8 mouse cellular contexts compared by ENCODE assay signal in the genomic region with DNA sequence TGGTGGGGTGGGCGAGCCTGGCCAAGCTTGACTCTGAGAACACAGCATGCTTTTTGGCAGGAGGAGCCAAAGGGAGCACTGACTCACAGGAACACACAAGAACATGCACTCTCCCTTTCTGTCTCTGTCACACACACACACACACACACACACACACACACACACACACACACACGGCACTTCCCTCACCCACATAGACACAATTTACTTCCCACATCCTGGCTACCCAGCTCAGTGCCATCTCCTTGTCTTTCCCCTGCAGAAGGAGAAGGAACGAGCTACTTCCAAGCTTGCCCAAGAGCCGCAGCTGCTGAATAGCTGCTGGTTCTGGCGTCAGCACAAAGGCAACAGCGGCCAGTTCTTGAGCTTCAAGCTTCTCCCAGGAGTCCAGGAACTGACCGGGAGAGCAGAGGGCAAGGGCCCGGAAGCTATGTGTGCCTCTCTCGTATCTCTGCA.
DNase-seq lines count a peak whose midpoint lies in the region; ATAC-seq and TF ChIP-seq lines count a peak whose summit lies in the region.

No protein-coding gene starts in this region.

- no peaks in the 10 kb centered on the region for H3K27me3 ChIP-seq in intestine, embryonic 14.5 days (replicated peaks; ENCODE audit: control insufficient read depth, insufficient read depth, low read length)
- H3K27me3 ChIP-seq in intestine, postnatal 0 days (replicated peaks; ENCODE audit: control insufficient read depth, insufficient read depth, low read length): no peaks in the 10 kb centered on the region
- H3K27me3 ChIP-seq in heart, embryonic 14.5 days (ENCODE audit: control insufficient read depth, insufficient read depth, low read length): no peaks in the 10 kb centered on the region

- H3K9me3 ChIP-seq in intestine, embryonic 14.5 days (ENCODE audit: control insufficient read depth, low read length): no peaks in the 10 kb centered on the region
- H3K9me3 ChIP-seq in intestine, postnatal 0 days (ENCODE audit: control insufficient read depth): no peaks in the 10 kb centered on the region
- no peaks in the 10 kb centered on the region for H3K9me3 ChIP-seq in heart, embryonic 14.5 days (ENCODE audit: control insufficient read depth, low read length)

- no peak overlapping the region for H3K27ac ChIP-seq in intestine, embryonic 14.5 days (ENCODE audit: low read depth)
- H3K27ac ChIP-seq in intestine, postnatal 0 days (ENCODE audit: low read depth, low read length): no peak overlapping the region
- H3K27ac ChIP-seq in brown adipose tissue, adult 24 weeks (replicated peaks; ENCODE audit: low read depth, low read length): peak overlapping the region; percentile 63
- peak overlapping the region; percentile 57 to 66 for H3K27ac ChIP-seq in heart, embryonic 14.5 days (replicated peaks in 1 of 2; ENCODE audit: control insufficient read depth in 1 of 2, insufficient read depth in 1 of 2, low read depth in 2 of 2, low read length in 2 of 2)

- H3K4me1 ChIP-seq in intestine, embryonic 14.5 days (replicated peaks; ENCODE audit: control insufficient read depth, insufficient read depth, low read length): peaks cover 11% of the 10 kb centered on the region
- H3K4me1 ChIP-seq in intestine, postnatal 0 days (replicated peaks; ENCODE audit: control insufficient read depth, insufficient read depth, low read length): no peaks in the 10 kb centered on the region
- peaks cover 15% of the 10 kb centered on the region for H3K4me1 ChIP-seq in brown adipose tissue, adult 24 weeks (ENCODE audit: control insufficient read depth, insufficient read depth, insufficient read length, low read length)
- H3K4me1 ChIP-seq in heart, embryonic 14.5 days (ENCODE audit: control insufficient read depth in 2 of 2, insufficient read depth in 2 of 2, low read length in 2 of 2): peaks cover 33 to 44% of the 10 kb centered on the region in 2 experiments

- 53% methylated on average over 9 of the region's 9 CpGs for WGBS in intestine, embryonic 14.5 days
- 65% methylated on average over 9 of the region's 9 CpGs for WGBS in intestine, postnatal 0 days
- WGBS in heart, embryonic 14.5 days: 29% methylated on average over 9 of the region's 9 CpGs

- intact Hi-C loops in left cerebral cortex, postnatal 36 days (cut with DNase I): no loop called here

- no peak for TF ChIP-seq CTCF in intestine, postnatal 0 days (IDR thresholded peaks at IDR 0.05; ENCODE audit: low read depth)

- no peak overlapping the region for H3K4me2 ChIP-seq in intestine, embryonic 14.5 days (ENCODE audit: low read length)
- H3K4me2 ChIP-seq in intestine, postnatal 0 days (replicated peaks; ENCODE audit: low read depth): no peak overlapping the region
- H3K4me2 ChIP-seq in heart, embryonic 14.5 days (ENCODE audit: low read length): no peak overlapping the region

- H3K9ac ChIP-seq in intestine, embryonic 14.5 days (ENCODE audit: low read length): no peak overlapping the region
- no peak overlapping the region for H3K9ac ChIP-seq in intestine, postnatal 0 days (ENCODE audit: low read depth, low read length)
- peak overlapping the region; percentile 40 for H3K9ac ChIP-seq in heart, embryonic 14.5 days (ENCODE audit: low read length)

- no peaks in the 10 kb centered on the region for H3K36me3 ChIP-seq in intestine, embryonic 14.5 days (ENCODE audit: control insufficient read depth, insufficient read depth, low read length)
- H3K36me3 ChIP-seq in intestine, postnatal 0 days (ENCODE audit: control insufficient read depth, insufficient read depth): no peaks in the 10 kb centered on the region
- H3K36me3 ChIP-seq in heart, embryonic 14.5 days (ENCODE audit: control insufficient read depth, insufficient read depth, low read length): peaks cover 13% of the 10 kb centered on the region

- peak; percentile 51 for DNase-seq in intestine, embryonic 14.5 days (ENCODE audit: low spot score)
- peak; percentile 63 to 72 for DNase-seq in left cerebral cortex, postnatal 36 days (ENCODE audit: low spot score in 2 of 2)
- DNase-seq in right cerebral cortex, postnatal 10 days (ENCODE audit: low spot score in 2 of 2): peak; percentile 68 to 73
- DNase-seq in urinary bladder, adult 18-20 months (ENCODE audit: low spot score in 2 of 2): no peak

- no peak for ATAC-seq in intestine, embryonic 14.5 days (replicated peaks; ENCODE audit: low FRiP score, low TSS enrichment, low read depth)
- no peak for ATAC-seq in intestine, postnatal 0 days
- ATAC-seq in heart, embryonic 14.5 days (ENCODE audit: insufficient number of reproducible peaks, insufficient read depth, low FRiP score, low read depth): no peak
- ATAC-seq in megakaryocyte, adult 5-6 weeks (ENCODE audit: poor library complexity, severe bottlenecking): no peak

- no peak overlapping the region for H3K4me3 ChIP-seq in intestine, embryonic 14.5 days (ENCODE audit: low read depth, low read length)
- no peak overlapping the region for H3K4me3 ChIP-seq in intestine, postnatal 0 days (ENCODE audit: low read depth, low read length)
- H3K4me3 ChIP-seq in brown adipose tissue, adult 24 weeks (ENCODE audit: insufficient read depth, low read depth, low read length): no peak overlapping the region
- H3K4me3 ChIP-seq in heart, embryonic 14.5 days (ENCODE audit: control insufficient read depth in 1 of 2, insufficient read depth in 1 of 2, low read depth in 1 of 2, low read length in 2 of 2): no peak overlapping the region

Comparison
In these comparisons a context has a peak if more than half of its experiments do, and no peak if none do; other contexts are left out.
1. DNase-seq: peak in intestine, embryonic 14.5 days (single experiment), left cerebral cortex, postnatal 36 days (2 of 2) and right cerebral cortex, postnatal 10 days (2 of 2); none in urinary bladder, adult 18-20 months (0 of 2).
2. H3K27ac ChIP-seq: peak in brown adipose tissue, adult 24 weeks (single experiment) and heart, embryonic 14.5 days (2 of 2); none in intestine, embryonic 14.5 days (single experiment) and intestine, postnatal 0 days (single experiment).